Mouse (Mus musculus) thymus, adult 2 months (tissue): ENCODE results near the gene Vmn1r41.

Experiments
- CTCF ChIP-seq: fragments of 200-500 bp; IDR thresholded peaks from 2 replicates; pipeline ENCODE4 v1.5.1; 2012; ENCODE audit warnings: mild to moderate bottlenecking, control low read depth, low read length, moderate library complexity, borderline replicate concordance; ENCODE audit not compliant: control insufficient read depth, poor library complexity, insufficient read depth; ENCODE audit errors: extremely low read depth
- POLR2A ChIP-seq: fragments of 200-500 bp; IDR thresholded peaks from 2 replicates; pipeline ENCODE4 v1.6.1; 2012; ENCODE audit warnings: mild to moderate bottlenecking, low read length, control low read depth, moderate library complexity; ENCODE audit not compliant: control insufficient read depth, poor library complexity, insufficient read depth; ENCODE audit errors: extremely low read depth

DNA sequence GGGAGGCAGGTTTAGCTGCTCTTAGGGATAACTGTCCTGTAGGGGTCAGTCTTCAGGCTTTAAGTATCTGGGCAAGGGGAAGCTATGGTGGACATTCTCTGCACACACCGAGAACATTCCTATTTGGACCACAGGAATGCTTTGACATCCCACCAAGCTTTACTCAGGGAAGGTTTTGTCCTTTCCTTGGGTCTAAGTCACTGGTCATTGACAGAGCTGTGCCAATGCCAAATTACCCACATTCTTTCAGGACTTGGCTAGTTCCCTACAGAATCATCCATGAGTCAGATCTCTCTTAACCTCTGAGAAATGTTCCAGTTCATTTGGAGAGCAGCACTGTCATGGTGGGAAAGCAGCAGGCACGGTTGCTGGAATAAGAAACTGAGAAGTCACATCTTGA is 33.9 kb upstream of the Vmn1r41 start:
- TF ChIP-seq CTCF = no peak
- no peak for TF ChIP-seq POLR2A
